Mouse (Mus musculus): ENCODE results near the gene Krtap9-5.

Krtap9-5 gene

GRCm38 (mm10) chr11:99948175-99948574, at the start of gene Krtap9-5:
Krtap9-5 (plus strand) TSS chr11:99948475.
- DNase-seq: no peak

DNA sequence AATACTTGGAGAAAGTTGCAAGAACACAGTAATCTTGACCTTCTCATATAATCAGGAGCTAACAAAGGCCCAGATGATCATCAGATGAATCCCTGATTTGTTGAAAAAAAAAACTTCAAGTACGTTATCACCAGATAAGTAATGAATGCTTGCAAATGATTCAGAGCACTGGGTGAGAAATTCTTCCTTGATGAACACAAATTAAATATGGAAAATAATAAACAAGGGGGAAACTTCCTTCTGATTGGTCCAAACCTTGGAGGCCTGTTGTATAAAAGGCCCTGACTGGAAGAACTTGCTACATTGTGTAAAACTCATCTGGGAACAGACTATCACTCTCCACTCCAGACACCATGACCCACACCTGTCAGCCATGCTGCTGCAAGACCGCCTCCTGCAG, 40.7 kb upstream of the Krtap9-5 start, which contains the start of gene Krtap31-1:
Krtap31-1 (plus strand) TSS at position 301 of the 400 bp plus-strand sequence.
- DNase-seq: no peak

DNA sequence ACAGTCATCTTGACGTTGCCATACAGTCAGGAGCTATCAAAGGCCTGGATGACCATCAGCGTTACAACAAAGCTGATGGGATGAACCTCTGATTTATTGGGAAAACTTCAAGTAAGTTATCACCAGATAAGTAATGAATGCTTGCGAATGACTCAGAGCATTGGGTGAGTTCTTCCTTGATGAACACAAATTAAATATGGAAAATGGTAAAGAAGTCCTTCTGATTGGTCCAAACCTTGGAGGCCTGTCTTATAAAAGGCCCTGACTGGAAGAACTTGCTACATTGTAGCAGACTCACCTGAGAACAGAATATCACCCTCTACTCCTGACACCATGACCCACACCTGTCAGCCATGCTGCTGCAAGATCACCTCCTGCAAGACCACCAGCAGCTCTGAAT, 33.8 kb upstream of the Krtap9-5 start, which contains the start of gene Gm11565:
Gm11565 (plus strand) TSS at position 301 of the 400 bp plus-strand sequence.
- no peak for DNase-seq

DNA sequence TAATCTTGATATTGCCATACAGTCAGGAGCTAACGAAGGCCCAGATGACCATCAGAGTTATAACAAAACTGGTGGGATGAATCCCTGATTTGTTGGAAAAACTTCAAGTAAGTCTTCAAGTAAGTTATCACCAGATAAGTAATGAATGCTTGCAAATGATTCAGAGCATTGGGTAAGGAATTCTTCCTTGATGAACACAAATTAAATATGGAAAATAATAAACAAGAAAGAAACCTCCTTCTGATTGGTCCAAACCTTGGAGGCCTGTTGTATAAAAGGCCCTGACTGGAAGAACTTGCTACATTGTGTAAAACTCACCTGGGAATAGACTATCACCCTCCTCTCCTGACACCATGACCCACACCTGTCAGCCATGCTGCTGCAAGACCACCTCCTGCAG, 12.3 kb upstream of the Krtap9-5 start, which contains the start of gene Krtap31-2:
Krtap31-2 (plus strand) TSS at position 301 of the 400 bp plus-strand sequence.
- DNase-seq: no peak

GRCm38 (mm10) chr11:99937751-99938264, 10.5 kb upstream of the Krtap9-5 start:
- no peak for DNase-seq

DNA sequence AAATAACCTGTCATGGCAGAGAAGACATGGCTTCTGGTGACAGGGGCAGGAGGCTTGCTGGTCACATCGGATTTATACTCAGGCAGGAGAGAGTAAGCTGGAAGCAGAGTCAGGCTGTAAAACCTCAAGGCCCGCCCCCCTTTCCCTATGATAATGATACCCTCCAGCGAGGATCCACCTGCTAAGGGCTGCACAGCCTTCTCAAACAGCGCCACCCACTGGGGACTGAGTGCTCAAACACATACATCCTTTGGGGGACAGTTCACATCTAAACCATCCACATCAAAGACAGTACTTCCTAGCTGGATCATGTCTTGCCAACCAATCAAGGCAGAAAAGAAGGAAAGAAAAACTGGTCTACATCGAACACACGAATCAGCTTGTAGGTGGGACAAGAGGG, 15.9 kb downstream of the Krtap9-5 start:
- DNase-seq: no peak

DNA sequence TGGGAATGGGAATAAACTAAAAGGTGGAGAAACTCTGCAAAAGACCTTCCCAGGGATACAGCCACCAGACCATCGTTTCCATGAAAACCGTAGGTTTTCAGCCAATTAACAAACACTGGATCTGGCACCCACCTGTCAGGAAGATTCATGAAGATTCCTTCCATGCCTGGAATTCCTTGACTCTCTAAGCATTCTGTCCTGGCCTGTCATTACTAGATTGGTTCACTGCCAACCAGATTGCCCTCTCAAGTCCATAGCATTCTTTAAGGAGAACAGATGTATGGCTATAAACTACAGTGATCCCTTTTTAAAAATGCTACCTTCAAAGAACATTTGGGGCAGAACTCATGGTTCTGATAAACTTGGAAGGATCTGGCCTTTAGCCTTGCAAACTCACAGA, 17.7 kb downstream of the Krtap9-5 start:
- DNase-seq: no peak

DNA sequence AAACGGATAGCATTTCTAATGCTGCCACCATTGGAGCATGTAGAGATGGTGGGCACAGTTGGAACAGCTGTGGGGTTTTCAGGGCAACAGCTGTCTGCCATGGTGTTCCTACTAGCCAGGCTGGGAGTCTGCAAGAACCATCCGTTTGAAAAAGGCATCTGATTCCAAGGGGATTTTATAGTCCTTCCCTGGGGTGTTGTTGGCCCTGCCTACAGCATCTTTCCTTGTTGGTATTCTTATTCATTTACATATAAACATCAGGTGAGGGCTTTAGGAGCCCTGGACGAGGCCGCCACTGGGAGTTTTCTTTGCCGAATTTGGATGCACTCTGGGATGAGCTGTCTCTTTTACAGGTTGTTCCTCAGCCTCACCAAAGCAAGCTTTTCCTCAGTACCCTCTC, 30.7 kb downstream of the Krtap9-5 start, which contains the start of gene Krtap29-1:
Krtap29-1 (minus strand) TSS at position 101 of the 400 bp plus-strand sequence.
- DNase-seq: no peak

DNA sequence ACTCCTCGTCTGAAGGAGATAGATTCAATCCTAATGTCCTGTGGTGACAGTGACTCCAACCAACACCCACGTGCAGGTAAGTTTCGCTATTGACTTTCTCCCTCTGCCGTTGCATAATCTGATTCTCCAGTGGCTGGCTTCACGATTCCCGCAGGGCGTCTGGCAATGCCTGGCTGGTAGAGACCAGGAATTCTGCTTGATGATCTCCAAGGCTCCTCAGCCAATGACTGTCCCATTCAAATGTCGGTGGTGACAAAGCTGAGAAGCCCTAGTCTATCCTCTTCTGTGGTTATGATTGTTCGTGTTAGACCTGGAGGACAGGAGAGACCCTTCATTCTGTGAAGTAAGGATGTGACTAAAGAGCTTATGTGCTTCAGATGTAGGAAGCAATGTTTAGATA, 34.5 kb downstream of the Krtap9-5 start:
- DNase-seq: no peak

DNA sequence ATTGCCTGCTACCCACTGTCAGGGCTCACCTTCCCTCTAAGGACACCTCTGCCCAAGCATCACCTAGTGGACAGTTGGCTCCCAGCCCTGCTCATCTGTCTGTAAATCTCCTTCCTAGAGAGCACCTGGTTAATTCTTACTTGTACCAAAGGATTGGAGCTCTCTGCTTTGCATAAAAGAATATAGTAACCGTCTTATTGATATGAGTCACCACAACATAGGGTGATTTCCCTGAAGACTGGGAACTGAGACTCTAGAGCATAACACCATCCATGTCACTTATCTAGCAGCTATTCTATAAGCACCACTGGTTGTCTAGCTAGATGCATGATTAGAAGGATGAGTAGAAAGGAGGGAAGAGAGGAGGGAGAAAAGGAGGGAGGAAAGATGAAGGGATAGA, 35.2 kb downstream of the Krtap9-5 start:
- DNase-seq: no peak

GRCm38 (mm10) chr11:99985291-99986092, 37.2 kb downstream of the Krtap9-5 start:
- DNase-seq: peak; percentile 12

DNA sequence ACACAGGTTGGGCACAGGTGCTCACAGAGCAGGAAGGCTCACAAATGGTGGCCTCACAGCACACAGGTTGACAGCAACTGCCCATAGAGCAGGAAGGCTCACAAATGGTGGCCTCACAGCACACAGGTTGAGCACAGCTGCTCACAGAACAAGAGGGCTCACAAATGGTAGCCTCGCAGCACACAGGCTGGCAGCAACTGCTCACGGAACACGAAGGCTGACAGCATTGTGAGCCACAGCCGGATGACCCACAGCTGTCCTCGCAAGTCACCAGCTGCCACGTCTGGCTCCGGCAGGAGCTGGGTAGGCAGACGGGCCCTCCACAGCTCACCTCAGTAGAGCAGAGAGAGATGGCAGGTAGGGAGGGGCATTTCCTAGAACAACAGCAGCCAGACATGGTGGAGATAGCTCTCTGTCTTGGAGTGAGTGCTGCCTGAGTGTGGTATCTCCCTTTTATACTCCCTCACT, 37.9 kb downstream of the Krtap9-5 start, which contains the start of gene Krtap16-1:
Krtap16-1 (minus strand) TSS at position 418 of the 468 bp plus-strand sequence.
- DNase-seq: no peak

DNA sequence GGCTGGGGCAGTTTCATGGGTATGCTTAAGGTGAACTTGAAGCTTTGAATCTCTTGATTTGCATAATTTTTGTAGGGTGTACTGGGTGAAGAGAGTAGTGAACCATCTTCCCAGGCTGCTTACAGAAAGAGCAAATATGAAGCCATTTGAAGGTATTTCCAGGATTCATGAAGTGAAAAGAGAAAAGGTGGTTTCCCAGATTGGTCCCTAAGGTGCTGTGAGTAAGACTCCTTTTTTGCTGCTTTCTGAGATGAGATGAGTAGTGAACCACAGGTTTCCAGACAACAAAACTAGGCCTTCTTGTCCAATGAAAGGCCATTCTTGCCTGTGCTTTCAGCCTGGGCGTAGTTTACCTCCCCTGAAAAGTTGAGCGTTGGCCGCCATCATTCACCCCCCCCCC, 40.3 kb downstream of the Krtap9-5 start:
- DNase-seq: no peak

- DNase-seq: no peak
Measured at GRCm38 (mm10) chr11:99989881-99990405, 41.7 kb downstream of the Krtap9-5 start.

DNA sequence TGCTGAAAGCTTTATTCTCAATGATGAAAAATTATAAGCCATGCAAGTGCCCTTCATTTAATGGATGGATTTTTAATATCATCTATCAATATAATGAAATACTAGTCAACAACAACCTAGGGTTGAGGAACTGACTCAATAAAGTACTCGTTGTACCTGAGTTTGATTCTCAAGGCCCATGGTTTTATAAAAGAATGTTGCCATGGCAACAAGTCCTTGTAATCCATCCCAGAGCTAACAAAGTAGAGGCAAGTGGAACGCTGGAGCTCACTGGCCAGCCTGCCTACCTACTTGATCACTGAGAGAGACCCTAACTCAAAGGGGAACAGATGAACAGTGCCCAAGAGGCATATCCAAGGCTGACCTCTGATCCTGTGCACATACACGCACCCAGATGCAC, 42.3 kb downstream of the Krtap9-5 start:
- no peak for DNase-seq

DNA sequence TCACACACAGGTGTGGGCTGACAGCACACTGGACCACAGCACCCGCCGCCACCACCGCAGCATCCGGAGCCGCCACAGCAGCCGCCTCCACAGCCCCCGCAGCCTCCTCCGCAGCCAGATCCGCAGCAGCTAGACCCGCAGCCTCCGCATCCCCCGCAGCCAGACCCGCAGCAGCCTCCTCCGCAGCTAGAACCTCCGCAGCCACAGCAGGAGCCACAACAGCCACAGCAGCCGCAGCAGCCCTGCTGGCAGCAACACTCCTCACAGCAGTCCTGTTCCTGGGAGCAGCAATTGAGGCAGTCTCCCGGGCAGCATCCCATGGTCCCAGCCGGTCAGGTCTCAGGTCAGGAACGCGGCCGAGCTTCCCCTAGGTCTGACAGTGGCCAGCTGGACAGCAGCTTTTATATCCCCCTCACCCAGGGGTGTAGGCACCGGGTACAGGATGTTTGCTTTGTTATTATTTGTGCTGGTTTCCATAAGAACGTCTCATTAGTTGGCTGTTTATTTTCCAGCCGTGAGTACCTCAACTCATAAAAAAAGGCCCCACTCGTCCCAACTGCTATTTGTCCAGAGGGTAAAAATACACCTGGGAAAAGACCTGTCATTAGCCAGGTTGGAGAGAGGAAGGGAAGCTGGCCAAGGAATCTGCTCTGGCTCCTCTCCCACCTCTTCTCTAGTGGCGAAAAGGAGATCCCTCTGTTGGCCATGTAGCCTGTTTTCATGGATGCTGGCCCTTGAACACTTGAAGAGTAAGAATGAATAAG, 45.5 kb downstream of the Krtap9-5 start, which contains the start of gene Krtap17-1:
Krtap17-1 (minus strand) TSS at position 375 of the 764 bp plus-strand sequence.
- DNase-seq: no peak

- DNase-seq: no peak
Measured at GRCm38 (mm10) chr11:99994384-99994661, 46.0 kb downstream of the Krtap9-5 start.

- no peak for DNase-seq
Measured at GRCm38 (mm10) chr11:99999091-99999490, 50.8 kb downstream of the Krtap9-5 start.
